Mouse (Mus musculus) midbrain, embryonic 14.5 days (tissue): Measurements from ENCODE around the gene Lsm14a. TPM values are rescaled to one million over a fixed set of nuclear protein-coding genes. Genes with fewer than 3 reads are reported as not detected.

Experiments used
- ATAC-seq: fragments of 200-750 bp; cut with Nextera tagmentation; 2 replicates; pipeline ENCODE4 v1.8.0; 2017; ENCODE audit warnings: moderate number of reproducible peaks, moderate library complexity; ENCODE audit not compliant: low FRiP score, low TSS enrichment
- DNase-seq: peaks from one replicate; pipeline ENCODE4 v3.0.0-alpha.2; 2015
- H3K27ac ChIP-seq: fragments of 300-500 bp; sonication (generic); replicated peaks from 2 replicates; pipeline ENCODE4 v1.5.1; 2014; ENCODE audit warnings: mild to moderate bottlenecking, low read depth, low read length, moderate library complexity
- H3K27me3 ChIP-seq: fragments of 300-500 bp; sonication (generic); 2 replicates; pipeline ENCODE4 v1.6.1; 2014; ENCODE audit warnings: low read length, control low read depth, mixed read lengths; ENCODE audit not compliant: control insufficient read depth, insufficient read depth
- H3K36me3 ChIP-seq: fragments of 300-500 bp; sonication (generic); 2 replicates; pipeline ENCODE4 v1.6.1; 2014; ENCODE audit warnings: low read length, control low read depth; ENCODE audit not compliant: control insufficient read depth, insufficient read depth
- H3K4me1 ChIP-seq: fragments of 300-500 bp; sonication (generic); 2 replicates; pipeline ENCODE4 v1.6.1; 2014; ENCODE audit warnings: mild to moderate bottlenecking, antibody characterized with exemption, low read length, control low read depth; ENCODE audit not compliant: control insufficient read depth, insufficient read depth
- H3K4me2 ChIP-seq: fragments of 300-500 bp; sonication (generic); 2 replicates; pipeline ENCODE4 v1.6.1; 2014; ENCODE audit warnings: mild to moderate bottlenecking, low read length, moderate library complexity
- H3K4me3 ChIP-seq: fragments of 300-500 bp; sonication (generic); replicated peaks from 2 replicates; pipeline ENCODE4 v1.5.1; 2014; ENCODE audit warnings: low read depth, low read length
- H3K9ac ChIP-seq: fragments of 300-500 bp; sonication (generic); replicated peaks from 2 replicates; pipeline ENCODE4 v1.6.1; 2014; ENCODE audit warnings: mild to moderate bottlenecking, low read length, moderate library complexity
- H3K9me3 ChIP-seq: fragments of 300-500 bp; sonication (generic); 2 replicates; pipeline ENCODE4 v1.6.1; 2016; ENCODE audit warnings: low read length, control low read depth, mixed read lengths; ENCODE audit not compliant: control insufficient read depth
- WGBS: fragments of 180-500 bp; shearing (Covaris S2); extraction: QIAGEN DNeasy Blood & Tissue Kit; methylation state at CpG from one replicate; pipeline ENCODE4 v1.1.7; 2014; 5-methylcytosine and 5-hydroxymethylcytosine counted together
- polyA plus RNA-seq: library from polyadenylated mRNA; unstranded; fragments of >200 nt; fragmentation: Nextera tagmentation; extraction: Ambion mirVana; gene quantifications from 2 replicates; pipeline ENCODE4 v1.2.1, GENCODE M21; 2014

The Lsm14a gene
- polyA plus RNA-seq, 1 experiment from 2014 or later: 48.9 TPM

GRCm38 (mm10) chr7:34395761-34396160 lies 2.6 kb upstream of the Lsm14a start:
- Histone ChIP-seq H3K9ac (no peak overlapping the region), H3K27me3 (no peaks in the 10 kb centered on the region), H3K9me3 (no peaks in the 10 kb centered on the region), H3K4me3 (no peak overlapping the region), H3K4me1 (peaks cover 4% of the 10 kb centered on the region), H3K4me2 (no peak overlapping the region), H3K36me3 (no peaks in the 10 kb centered on the region), H3K27ac (no peak overlapping the region)
- WGBS: 81% methylated on average over 6 of the region's 6 CpGs
- no peak for DNase-seq
- ATAC-seq: no peak

- Histone ChIP-seq H3K4me2 (no peak overlapping the region), H3K9me3 (no peaks in the 10 kb centered on the region), H3K4me3 (no peak overlapping the region), H3K27ac (no peak overlapping the region), H3K36me3 (no peaks in the 10 kb centered on the region), H3K4me1 (peaks cover 10% of the 10 kb centered on the region), H3K9ac (no peak overlapping the region), H3K27me3 (no peaks in the 10 kb centered on the region)
- DNase-seq (no peak), ATAC-seq (no peak)
- WGBS: 77% methylated on average over 5 of the region's 5 CpGs
Observed at GRCm38 (mm10) chr7:34394636-34395035, 1.5 kb upstream of the Lsm14a start.

- Histone ChIP-seq H3K4me1 (peaks cover 10% of the 10 kb centered on the region), H3K9me3 (no peaks in the 10 kb centered on the region), H3K4me2 (no peak overlapping the region), H3K4me3 (no peak overlapping the region), H3K27ac (no peak overlapping the region), H3K9ac (no peak overlapping the region), H3K27me3 (no peaks in the 10 kb centered on the region), H3K36me3 (no peaks in the 10 kb centered on the region)
- WGBS: 81% methylated on average over 2 of the region's 2 CpGs
- no peak for ATAC-seq
- no peak for DNase-seq
Observed at GRCm38 (mm10) chr7:34394091-34394490, 976 bp upstream of the Lsm14a start.

- Histone ChIP-seq H3K4me3 (no peak overlapping the region), H3K9ac (no peak overlapping the region), H3K27ac (no peak overlapping the region), H3K27me3 (no peaks in the 10 kb centered on the region), H3K36me3 (no peaks in the 10 kb centered on the region), H3K4me2 (no peak overlapping the region), H3K9me3 (no peaks in the 10 kb centered on the region), H3K4me1 (peaks cover 18% of the 10 kb centered on the region)
- no peak for ATAC-seq
- WGBS: 72% methylated on average over 4 of the region's 4 CpGs
- DNase-seq: no peak
Observed at GRCm38 (mm10) chr7:34392335-34392734, 780 bp downstream of the Lsm14a start.

GRCm38 (mm10) chr7:34391711-34392110 lies 1.4 kb downstream of the Lsm14a start:
- no peak for DNase-seq

GRCm38 (mm10) chr7:34390834-34391155 lies 2.3 kb downstream of the Lsm14a start:
- Histone ChIP-seq H3K4me2 (peak overlapping the region; percentile 92), H3K4me1 (peaks cover 30% of the 10 kb centered on the region), H3K4me3 (peak overlapping the region; percentile 93; the same call in 1 of the 2 replicates), H3K27me3 (no peaks in the 10 kb centered on the region), H3K9ac (peak overlapping the region; percentile 97), H3K9me3 (no peaks in the 10 kb centered on the region), H3K36me3 (no peaks in the 10 kb centered on the region), H3K27ac (no peak overlapping the region)
- no peak for DNase-seq
- WGBS: 84% methylated on average over 7 of the region's 7 CpGs
- ATAC-seq: no peak

More at GRCm38 (mm10) chr7:34391711-34392110, 1.4 kb downstream of the Lsm14a start:
- H3K36me3 ChIP-seq: no peaks in the 10 kb centered on the region
- H3K9ac ChIP-seq: no peak overlapping the region
- H3K27me3 ChIP-seq: no peaks in the 10 kb centered on the region
- no peaks in the 10 kb centered on the region for H3K9me3 ChIP-seq
- no peak overlapping the region for H3K27ac ChIP-seq
- no peak overlapping the region for H3K4me3 ChIP-seq
- WGBS: 75% methylated on average over 4 of the region's 4 CpGs
- peaks cover 25% of the 10 kb centered on the region for H3K4me1 ChIP-seq
- ATAC-seq: no peak
- no peak overlapping the region for H3K4me2 ChIP-seq

GRCm38 (mm10) chr7:34390111-34390833 lies 2.8 kb downstream of the Lsm14a start:
- ATAC-seq: no peak

GRCm38 (mm10) chr7:34389277-34390085 lies 3.6 kb downstream of the Lsm14a start:
- Histone ChIP-seq H3K27ac (peak overlapping the region; percentile 98), H3K36me3 (no peaks in the 10 kb centered on the region), H3K4me3 (peak overlapping the region; percentile 93), H3K9ac (peak overlapping the region; percentile 97), H3K4me2 (peak overlapping the region; percentile 92), H3K4me1 (peaks cover 33% of the 10 kb centered on the region), H3K9me3 (no peaks in the 10 kb centered on the region), H3K27me3 (no peaks in the 10 kb centered on the region)
- ATAC-seq (peak; percentile 96), DNase-seq (peak; percentile 96)
- WGBS: under 1% methylated on average over 95 of the region's 100 CpGs

More at GRCm38 (mm10) chr7:34390111-34390833, 2.8 kb downstream of the Lsm14a start:
- H3K27me3 ChIP-seq: no peaks in the 10 kb centered on the region
- H3K4me2 ChIP-seq: peak overlapping the region; percentile 92
- peak overlapping the region; percentile 97 for H3K9ac ChIP-seq
- H3K36me3 ChIP-seq: no peaks in the 10 kb centered on the region
- H3K4me1 ChIP-seq: peaks cover 33% of the 10 kb centered on the region
- H3K4me3 ChIP-seq: peak overlapping the region; percentile 93
- no peak for DNase-seq
- H3K27ac ChIP-seq: peak overlapping the region; percentile 98
- WGBS: 11% methylated on average over 18 of the region's 18 CpGs
- H3K9me3 ChIP-seq: no peaks in the 10 kb centered on the region
